Mouse (Mus musculus): Measurements from ENCODE around the gene March7.

The March7 gene

DNA sequence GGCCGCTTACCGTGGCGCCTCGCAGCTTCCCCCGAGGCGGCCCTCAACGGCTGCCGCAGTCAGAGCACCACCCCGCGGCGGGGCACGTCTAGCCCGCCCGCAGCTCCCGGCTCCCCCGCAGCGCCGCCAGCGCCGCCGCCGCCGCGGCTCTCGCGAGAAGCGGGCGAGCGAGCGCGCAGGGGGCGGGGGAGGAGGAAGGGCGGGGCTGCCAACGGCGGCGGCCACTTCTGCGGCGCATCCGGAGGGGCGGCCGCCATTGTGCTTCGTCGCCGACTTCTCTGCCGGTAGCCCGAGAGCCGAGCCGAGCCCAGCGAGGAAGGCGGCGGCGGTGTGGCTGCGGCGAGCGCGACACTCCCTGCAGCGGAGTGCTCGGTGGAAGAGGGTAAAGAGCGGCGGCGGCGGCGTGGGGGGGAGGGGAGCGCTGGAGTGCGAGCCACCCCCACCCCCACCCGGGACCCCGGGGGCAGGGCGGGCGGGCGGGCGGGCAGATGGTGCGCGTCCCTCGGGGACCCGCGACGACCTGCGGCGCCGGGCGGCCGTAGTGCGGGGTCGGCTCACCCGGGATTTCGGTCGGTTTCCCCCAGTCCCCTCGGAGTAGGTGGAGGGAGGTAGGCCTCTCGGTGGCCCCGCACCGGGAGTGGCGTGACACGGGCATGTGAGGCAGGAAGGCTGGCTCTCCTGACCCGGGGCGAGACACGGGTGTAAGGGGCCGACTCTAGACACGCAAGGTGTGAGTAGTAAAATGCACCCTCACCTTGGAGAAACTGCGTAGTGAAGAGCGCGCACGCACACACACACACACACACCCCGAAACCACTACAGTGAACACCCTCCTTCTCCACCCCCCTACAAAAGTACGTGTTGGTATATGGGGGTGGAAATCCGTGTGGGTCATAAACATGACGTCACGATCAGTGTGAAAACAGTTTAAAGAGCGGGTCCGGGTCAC lies at the start of gene March7, which contains the start of gene Baz2b:
TSS of gene March7 (plus strand) at position 185 of the 949 bp plus-strand sequence.
TSS of gene Baz2b (minus strand) at position 137 of the 949 bp plus-strand sequence.
- peak; percentile 91 for DNase-seq (ENCODE audit: low spot score)

DNA sequence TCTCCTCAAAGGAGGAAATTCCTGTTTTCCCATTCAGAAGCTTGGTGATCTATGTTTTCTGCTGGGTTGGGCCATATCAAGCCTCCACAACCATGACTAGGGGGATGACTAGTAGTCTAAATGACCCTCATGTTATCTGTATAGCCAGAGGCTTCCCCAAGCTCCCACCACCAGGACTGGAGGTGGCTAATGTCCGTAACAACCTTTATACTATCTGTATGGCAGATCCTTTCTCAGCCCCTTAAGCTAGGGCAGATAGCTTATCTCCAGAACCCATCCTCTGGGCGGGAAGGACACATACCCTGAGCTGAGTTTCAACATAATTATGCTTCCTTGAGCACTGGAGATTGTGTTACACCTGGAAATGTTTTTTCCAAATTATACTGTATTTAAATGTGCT lies 45.9 kb upstream of the March7 start:
- DNase-seq (ENCODE audit: low spot score) = no peak

DNA sequence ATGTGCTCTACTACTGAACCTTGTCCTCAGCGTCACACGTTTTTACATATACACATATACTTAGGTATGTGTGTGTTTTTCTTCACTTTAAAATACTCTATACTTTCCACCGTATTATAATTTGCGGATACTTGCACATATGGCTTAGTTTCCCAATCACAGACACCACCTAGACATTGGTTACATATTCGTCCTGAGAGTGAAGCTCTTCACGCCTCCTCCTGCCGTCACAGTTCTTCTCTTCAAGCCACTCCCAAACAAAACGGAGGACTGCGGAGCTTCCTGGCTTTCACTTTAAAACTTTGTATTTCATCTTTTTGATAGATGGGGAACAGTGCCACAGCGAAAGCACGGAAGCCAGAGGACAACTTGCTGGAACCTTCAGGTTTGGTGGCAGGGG lies 44.0 kb upstream of the March7 start:
- no peak for DNase-seq (ENCODE audit: low spot score)

DNA sequence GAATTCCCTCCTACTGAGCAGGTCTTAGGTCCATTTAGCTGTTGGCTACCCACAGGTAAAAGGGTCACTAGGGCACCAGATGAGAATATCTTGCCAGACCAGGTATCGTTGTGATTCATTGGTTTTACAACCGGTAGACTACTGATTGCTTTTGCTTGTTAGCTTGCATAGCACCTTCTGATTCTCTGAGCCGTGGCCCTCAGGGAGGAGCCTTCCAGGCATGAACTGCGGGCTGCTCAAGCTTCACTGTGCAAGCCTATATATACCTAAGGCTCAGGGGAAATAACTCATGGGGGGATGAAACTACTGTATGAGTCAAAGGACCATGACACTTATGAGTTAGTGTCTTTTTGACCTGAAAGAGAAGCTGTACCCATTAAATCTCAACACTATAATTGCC lies 42.8 kb upstream of the March7 start:
- no peak for DNase-seq (ENCODE audit: low spot score)

DNA sequence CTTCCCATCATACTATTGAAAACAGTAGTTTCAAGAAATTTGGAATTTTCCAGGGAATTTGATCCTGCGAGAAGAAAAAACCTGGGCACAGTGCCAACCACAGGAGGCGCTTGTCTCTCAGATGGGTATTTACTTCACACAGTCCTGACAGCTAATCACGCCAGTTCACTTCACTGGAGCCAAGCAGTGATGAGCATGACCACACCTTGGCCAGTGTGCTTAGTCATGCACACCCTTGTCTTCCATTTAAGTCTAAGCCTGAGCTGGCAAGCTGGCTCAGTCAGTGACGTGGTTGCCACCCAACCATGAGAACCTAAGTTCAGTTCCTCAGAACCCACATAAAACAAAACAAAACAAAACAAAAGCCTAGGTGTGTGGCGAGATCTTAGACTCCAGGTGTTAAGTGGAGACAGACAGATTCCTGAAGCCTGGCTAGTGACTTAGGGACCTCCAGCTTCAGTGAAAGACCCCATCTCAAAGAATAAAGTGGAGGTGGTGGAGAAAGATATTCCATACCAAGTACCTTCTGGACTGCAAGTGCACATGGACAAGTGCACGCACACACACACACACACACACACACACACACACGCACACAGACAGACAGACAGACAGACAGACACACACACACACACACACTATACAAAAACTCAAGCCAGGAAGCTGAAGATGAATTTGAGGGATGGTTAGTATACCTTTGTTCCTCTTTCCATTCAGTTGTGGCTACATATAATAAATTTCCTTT lies 37.7 kb upstream of the March7 start:
- no peak for DNase-seq (ENCODE audit: low spot score)

DNA sequence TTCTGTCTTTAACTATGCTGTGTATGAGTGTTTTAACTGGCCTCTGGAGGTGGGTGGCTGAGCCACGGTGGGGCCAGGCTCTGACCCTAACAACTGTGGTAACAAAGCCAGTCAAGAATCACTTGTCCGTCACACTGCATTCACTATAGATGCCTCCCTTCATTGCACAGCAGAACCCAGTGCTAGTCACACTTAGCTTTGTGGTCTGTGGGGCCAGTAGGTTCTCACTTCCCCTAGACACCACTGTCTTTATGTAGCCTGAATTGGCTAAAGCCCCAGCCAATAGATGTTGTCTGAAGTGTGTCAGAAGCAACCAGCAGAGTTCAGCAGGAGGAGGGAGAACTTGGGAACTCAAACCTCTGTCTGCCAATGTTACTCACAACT lies 37.2 kb upstream of the March7 start:
- no peak for DNase-seq (ENCODE audit: low spot score)

DNA sequence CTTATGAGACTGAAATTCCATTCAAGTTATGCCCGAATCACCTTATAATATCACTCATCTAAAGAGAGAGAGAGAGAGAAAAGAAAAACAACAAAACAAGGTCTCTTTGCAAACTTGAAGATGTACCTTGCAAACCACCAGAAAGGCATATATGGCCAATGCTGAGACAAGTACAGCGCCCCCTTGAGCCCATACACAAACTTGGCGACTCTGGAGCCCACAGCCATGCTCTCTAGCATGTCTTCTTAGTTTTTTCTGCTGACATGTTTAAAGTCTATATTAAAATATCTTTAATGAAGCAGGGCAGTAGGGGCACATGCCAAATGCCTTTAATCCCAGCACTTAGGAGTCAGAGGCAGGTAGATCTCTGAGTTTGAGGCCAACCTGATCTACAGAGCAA lies 36.5 kb upstream of the March7 start:
- DNase-seq (ENCODE audit: low spot score) = no peak

DNA sequence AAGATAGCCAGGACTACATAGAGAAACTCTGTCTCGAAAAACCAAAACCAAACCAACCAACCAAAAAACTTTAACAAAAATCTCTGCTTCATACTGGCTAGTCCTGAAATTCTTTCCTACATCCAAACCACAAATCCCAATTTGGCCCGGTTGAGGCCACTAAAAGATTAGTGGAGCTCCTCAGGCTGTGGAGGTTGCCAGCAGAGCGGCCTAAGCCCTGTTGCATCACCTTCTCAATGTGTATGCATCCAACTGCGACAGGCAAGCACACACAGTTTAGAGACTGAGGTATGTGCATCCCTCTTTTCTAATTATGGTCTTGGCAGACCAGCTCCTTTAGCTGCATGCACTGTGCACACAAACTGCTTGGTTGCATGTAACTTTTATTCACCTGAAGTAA lies 36.1 kb upstream of the March7 start:
- no peak for DNase-seq (ENCODE audit: low spot score)

DNA sequence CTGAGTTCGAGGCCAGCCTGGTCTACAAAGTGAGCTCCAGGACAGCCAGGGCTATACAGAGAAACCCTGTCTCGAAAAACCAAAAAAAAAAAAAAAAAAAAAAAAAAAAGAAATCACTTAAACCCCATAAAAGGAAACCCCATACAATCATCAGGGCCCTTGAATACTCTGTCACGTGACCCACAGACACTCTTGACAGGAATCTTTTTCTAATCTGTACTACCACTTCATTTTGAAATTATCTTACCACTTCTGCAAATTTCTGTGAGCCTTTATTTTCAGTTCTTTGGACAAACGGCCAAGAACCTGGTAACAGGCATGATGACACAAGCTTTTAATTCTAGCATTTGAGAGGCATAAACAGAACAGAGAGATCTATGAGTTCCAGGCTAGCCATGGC lies 34.6 kb upstream of the March7 start:
- DNase-seq (ENCODE audit: low spot score) = no peak

DNA sequence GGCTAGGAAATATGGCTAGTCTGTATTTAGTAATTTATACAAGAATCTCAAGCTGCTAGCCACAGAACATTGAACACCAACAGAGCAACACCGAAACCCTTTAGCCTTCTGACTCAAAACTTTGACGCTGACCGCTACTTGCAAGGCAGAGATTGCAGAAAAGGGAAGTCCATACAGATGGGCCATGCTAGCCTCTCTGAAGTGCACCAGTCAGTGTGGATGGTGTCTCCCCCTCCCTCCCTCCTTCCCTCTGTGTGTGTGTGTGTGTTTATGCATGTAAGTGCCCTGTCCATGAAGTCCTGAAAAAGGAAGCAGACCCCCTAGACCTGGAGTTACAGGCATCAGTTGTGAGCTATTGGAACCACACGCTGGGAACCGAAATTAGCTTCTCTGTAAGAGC lies 33.6 kb upstream of the March7 start:
- no peak for DNase-seq (ENCODE audit: low spot score)

DNA sequence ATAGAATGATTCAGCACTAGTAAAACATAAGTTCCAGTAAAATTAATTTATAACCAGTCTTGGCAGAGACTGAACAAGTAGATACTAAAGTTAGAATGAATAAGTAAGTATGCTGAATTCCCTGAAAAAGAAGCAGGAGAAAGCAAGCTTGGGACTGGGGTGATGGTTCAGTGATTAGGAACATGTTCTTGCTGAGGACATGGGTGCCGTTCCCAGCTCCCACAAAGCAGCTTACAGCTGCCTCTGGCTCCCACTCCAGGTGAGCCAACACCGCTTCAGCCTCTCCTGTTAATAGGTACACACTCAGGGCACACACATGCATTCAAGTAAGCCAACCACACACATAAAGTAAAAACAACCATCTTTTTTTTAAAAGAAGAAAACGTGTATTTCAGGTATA lies 32.2 kb upstream of the March7 start:
- no peak for DNase-seq (ENCODE audit: low spot score)

DNA sequence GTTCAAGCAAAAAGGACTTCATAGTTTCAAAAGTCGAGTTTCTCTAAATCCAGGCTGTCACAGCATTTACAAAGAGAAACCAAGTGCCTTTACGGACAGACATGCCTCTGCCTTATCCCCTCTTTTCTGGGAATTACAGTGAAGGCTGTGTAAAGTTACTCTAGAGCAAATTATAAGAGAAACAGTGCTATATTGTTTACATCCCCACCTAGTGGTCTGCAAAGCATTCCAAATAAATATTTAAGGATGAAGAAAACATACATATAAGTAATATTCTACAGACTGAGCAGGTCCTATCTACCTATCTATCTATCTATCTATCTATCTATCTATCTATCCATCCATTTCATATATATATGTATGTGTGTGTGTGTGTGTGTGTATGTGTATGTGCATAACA lies 28.0 kb upstream of the March7 start:
- no peak for DNase-seq (ENCODE audit: low spot score)

DNA sequence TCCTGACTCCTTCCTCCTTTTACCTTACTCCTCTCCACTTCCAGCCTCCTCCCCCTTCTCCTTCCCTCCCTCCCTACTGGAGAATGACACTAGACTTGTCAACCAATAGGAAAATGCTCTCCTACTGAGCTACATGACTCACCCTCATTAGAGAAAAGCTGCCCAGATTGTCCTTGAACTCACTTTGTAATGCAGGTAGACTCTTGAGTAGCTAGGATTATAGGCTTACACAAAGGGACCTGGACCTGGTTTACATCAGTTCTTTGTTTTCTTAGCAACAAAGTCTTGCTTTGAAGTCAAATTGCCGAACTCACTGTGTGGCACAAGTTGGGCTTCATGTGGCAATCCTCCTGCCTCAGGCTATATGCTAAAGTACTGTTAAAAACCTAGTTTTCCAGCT lies 12.8 kb upstream of the March7 start:
- DNase-seq (ENCODE audit: low spot score) = no peak

DNA sequence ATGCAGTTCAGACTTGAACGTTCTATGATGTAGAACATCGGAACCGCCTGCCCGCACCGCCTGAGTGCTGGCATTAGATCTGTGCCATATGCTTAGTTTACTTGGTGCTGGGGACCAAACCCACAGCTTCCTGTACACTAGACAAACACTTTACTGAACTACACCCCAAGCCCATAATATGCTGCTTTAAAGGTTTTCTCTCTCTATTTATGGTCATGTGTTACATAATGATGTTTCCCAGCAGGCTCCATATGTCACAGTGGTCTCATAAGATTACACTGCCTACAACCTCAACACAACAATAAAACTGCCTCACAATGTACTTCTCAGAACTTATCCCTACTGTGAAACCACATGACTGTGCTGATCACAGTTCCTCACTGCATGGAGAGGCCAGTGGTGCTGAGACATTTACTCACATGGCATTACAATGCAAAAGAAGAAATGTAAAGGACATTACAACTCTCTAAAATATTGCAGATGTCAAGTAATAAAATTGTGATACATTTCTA lies 9.6 kb upstream of the March7 start:
- no peak for DNase-seq (ENCODE audit: low spot score)

DNA sequence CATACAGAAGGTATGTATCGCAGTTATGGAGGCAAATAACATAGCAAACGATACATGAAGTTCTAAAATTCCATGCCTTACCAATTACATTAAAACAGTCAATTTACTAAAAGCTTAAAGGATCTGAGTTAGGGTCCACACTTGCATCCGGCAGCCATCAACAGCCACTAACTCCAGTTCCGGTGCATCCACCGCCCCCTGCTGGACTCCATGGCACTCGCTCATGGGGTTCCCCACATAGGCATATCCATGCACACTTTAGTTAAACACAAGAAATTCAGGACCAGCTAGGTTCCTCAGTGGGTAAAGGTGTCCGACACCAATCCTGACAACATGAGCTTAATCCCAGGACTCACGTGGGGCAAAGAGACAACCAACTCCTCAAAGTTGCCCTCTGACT lies 9.0 kb upstream of the March7 start:
- peak; percentile 62 for DNase-seq (ENCODE audit: low spot score)

DNA sequence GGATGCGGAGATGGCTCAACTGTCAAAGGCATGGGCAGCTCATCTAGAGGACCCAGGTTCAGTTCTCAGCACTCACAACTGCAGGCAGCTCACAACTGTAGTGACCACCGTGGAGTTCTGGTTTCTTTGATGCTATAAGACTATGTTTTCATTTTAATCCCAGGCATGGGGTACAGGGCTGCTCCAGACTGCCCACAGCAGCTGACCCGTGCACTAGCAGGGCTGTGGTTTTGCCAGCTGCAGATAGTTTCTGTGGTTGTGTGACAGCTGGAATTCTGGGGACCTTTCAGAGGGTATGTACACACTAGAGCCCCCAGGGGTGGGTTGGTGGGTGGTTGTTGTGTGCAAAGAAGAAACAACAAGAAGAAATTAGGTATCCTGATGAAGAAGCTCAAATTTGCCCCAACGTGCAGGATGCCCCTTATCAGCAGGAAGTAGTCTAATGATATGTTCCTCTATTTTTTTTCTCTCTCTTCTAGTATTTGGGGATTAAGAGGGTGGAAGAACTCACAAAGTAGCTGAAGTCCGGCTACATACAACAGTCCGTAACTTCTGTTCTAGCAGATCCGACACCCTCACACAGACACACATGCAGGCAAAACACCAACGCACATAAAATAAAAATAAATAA lies 6.7 kb upstream of the March7 start:
- no peak for DNase-seq (ENCODE audit: low spot score)

DNA sequence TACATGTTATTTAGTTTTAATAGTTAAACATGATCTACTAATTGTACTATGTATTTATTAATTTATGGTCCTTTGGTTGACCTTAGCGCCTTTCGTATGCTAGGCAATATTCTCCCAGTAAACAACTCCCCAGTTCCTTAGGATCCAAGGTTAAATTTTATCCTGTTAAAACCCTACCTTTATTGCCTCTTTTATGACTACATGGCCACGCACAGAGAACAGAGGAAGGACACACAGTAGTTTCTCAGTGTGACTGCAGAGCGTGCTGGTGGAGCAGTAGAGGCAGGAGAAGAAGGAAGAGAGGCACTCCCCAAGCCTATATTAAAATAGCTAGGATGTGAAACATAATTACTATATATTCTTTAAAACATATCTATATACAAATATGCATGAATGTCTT lies 6.0 kb upstream of the March7 start:
- DNase-seq (ENCODE audit: low spot score) = no peak

DNA sequence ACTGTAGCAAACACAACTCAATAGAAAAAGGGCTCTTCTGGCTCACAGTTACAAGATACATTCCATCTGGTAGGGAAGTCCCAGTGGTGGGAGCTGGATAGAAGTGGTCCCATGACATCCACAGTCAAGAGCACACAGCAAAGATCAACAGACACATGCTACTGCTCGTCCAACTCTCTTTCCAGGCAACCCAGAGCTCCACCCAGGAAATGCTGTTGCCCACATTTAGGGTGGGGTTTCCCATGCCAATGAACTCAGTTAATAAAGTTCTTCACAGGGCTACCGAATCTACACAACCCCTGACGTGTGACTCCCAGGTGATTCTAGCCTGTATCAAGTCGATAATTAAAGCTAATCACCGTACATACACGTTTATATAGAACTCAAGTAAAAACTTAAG lies 5.5 kb upstream of the March7 start:
- no peak for DNase-seq (ENCODE audit: low spot score)

DNA sequence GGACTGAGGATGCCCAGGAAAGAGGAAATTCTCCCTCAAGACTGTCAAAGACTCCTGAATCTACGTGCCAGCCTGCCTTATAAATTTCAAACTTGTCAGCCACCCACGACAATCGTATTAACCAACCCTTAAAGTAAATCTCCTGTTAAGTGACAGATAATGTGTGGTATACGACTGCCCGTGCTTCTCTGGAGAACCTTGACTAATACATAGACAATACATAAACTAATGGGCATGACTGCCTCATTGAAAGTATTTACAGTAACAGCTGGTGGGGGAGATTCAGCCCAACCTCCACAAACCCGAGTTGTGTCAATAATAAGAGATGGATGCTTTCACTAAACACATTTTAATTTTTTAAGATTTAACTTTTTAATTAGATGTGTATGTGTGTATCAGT lies 3.9 kb upstream of the March7 start:
- no peak for DNase-seq (ENCODE audit: low spot score)

DNA sequence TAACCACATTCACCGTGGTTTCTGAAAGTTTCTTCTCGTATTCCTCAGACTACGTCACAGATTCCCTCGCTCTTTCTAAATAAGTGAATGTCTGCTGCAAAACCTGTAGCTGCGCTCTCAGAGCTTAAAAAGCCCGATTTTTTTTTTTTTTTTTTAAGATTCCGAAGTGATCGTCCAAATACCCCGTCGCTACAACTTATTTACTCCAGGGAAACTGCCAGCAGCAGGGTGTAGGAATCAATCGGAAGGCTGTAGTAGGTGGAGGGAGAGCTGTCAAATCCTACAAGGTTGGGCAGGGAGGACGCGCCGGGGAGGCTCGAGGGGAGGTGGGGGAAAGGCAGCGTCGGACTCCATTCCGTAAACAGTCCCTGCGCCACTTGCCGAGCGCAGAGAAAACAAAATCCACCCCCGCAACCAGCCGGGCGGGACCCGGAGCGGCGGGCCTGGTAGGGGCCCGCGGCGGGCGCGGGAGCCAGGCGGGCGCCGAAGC lies 520 bp upstream of the March7 start:
- DNase-seq (ENCODE audit: low spot score) = peak; percentile 64

DNA sequence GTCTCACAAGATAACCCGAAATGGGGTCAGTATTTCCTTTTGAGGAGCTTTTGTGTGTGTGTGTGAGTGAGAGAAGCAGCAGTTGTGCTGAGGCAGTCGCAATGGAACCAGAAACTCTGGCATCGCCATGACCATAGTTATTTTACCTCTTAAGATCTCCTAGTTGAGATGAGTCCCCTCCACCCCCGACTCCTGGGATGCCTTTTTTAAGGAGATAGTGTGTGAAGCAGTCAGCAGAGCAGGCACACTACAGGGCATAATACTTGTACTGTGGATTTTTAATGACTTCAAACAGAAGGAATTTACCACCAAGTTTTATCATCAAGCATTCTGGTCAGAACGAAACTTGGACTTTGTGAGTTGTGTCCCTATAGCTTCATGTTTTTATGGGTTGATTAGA lies 1.1 kb downstream of the March7 start:
- DNase-seq (ENCODE audit: low spot score) = no peak

DNA sequence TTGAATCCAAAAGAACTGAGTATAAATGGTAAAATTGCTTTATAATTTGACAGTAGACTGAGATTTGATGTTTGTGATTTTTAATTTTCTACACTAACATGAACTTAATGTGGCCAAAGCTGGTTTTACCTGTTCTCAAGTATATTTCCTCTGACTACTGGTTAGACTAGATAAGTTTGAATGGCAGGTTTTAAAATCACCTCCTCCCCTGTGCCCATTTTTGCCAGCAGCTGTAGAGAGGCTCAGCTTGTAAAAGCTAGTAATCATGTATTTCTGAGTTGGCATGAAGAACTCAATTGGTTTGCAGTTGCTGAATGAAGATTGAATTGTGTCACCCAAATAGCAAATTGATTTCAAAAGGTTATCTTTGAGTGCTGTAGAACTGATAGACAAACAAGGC lies 2.8 kb downstream of the March7 start:
- no peak for DNase-seq (ENCODE audit: low spot score)
